Mouse (Mus musculus) C3H10T1/2 (cell line): ENCODE data around the gene Serp2. TPM values are rescaled to one million over a fixed set of nuclear protein-coding genes. Genes with fewer than 3 reads are reported as not detected.

Experiments used
- polyA plus RNA-seq, 2 experiments: library from polyadenylated mRNA; unstranded; fragments of >200 nt; fragmentation: generic; extraction: Trizol; gene quantifications; one replicate each; pipeline ENCODE4 v1.2.1; 2012; ENCODE audit warnings: missing spikeins in 2 of 2

Gene Serp2
- under 1 TPM in 1 of 2 experiments, not detected in 1; 0.07 TPM for polyA plus RNA-seq

DNA sequence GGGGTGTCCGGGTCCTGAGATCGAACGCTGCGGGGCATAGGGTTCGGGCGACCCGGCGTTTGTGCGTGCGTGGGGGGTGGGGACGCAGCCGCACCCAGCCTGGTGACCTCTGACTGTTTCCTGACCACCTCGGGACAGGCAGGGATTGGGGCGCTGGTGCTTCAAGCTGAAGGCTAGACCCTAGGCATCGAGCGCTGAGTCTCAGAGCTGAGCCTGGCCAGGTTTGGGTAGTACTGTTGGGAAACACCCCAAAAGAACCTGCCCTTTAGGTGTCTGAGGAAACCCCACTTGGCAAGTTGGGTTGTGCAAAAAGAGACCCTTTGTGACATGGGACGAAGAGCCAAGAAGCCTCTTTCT lies at the start of gene Serp2:
TSS of gene Serp2 (minus strand) at position 38 of the 357 bp plus-strand sequence.

Other genes with a start within 250 kb of the Serp2 start
- 100 to 1,000 TPM in 1 of 2 experiments, 10 to 100 TPM in 1; 77.9 to 381 TPM for gene Tsc22d1, start 141.9 kb downstream of the Serp2 start, polyA plus RNA-seq